Mouse (Mus musculus) forebrain, embryonic 16.5 days (tissue): ENCODE measurements around the gene Sema3g. TPM values are rescaled to one million over a fixed set of nuclear protein-coding genes. Genes with fewer than 3 reads are reported as not detected.

Experiments
- polyA plus RNA-seq: library from polyadenylated mRNA; unstranded; fragments of >200 nt; fragmentation: Nextera tagmentation; extraction: Ambion mirVana; gene quantifications from 2 replicates; pipeline ENCODE4 v1.2.1, GENCODE M21; 2015

Sema3g gene
- polyA plus RNA-seq, 1 experiment from 2014 or later: 0.62 TPM

Other genes starting within 250 kb of the Sema3g start
- gene Glt8d1, start 216.5 kb upstream of the Sema3g start, polyA plus RNA-seq: 51.8 and 54.2 TPM in 2 replicates
- 278 and 305 TPM in 2 replicates for gene Spcs1, start 216.2 kb upstream of the Sema3g start, polyA plus RNA-seq
- gene Pbrm1, start 198.7 kb upstream of the Sema3g start, polyA plus RNA-seq: 154 and 170 TPM in 2 replicates
- gene Gnl3, start 198.7 kb upstream of the Sema3g start, polyA plus RNA-seq: 57.6 and 61.9 TPM in 2 replicates
- gene Smim4, start 88.9 kb upstream of the Sema3g start, polyA plus RNA-seq: 62.7 and 64.1 TPM in 2 replicates
- gene Nt5dc2, start 86.8 kb upstream of the Sema3g start, polyA plus RNA-seq: 146 and 165 TPM in 2 replicates
- 13.0 and 13.9 TPM in 2 replicates for gene Stab1, start 49.2 kb upstream of the Sema3g start, polyA plus RNA-seq
- 1.5 and 2.5 TPM in 2 replicates for gene Tnnc1, start 9.5 kb upstream of the Sema3g start, polyA plus RNA-seq
- gene Nisch, start 914 bp upstream of the Sema3g start, polyA plus RNA-seq: 359 and 389 TPM in 2 replicates
- gene Phf7, start 33.5 kb downstream of the Sema3g start, polyA plus RNA-seq: 11.5 and 12.2 TPM in 2 replicates
- 138 and 150 TPM in 2 replicates for gene Bap1, start 33.6 kb downstream of the Sema3g start, polyA plus RNA-seq
- gene Dnah1, start 106.0 kb downstream of the Sema3g start, polyA plus RNA-seq: 3.5 and 3.8 TPM in 2 replicates
- 69.9 and 74.6 TPM in 2 replicates for gene Capn7, start 118.8 kb downstream of the Sema3g start, polyA plus RNA-seq
- gene Sh3bp5, start 218.2 kb downstream of the Sema3g start, polyA plus RNA-seq: 120 and 128 TPM in 2 replicates